Mouse (Mus musculus): ENCODE measurements around the gene Ugt1a1. TPM values are rescaled to one million over a fixed set of nuclear protein-coding genes. Genes with fewer than 3 reads are reported as not detected.
"Not testable (repeated sequence)": the region's sequence is repeated elsewhere in the genome, so short reads cannot be mapped to it uniquely, and the experiment has no call there.

The Ugt1a1 gene
- total RNA-seq, 2 experiments from 2014 or later: 40.3 to 102 TPM

GRCm38 (mm10) chr1:88218051-88218450 is 6.3 kb downstream of the Ugt1a1 start:
- DNase-seq: peak; percentile 11

GRCm38 (mm10) chr1:88218591-88218990 is 6.8 kb downstream of the Ugt1a1 start:
- DNase-seq: no peak

GRCm38 (mm10) chr1:88219054-88219453 is 7.3 kb downstream of the Ugt1a1 start:
- no peak for DNase-seq

GRCm38 (mm10) chr1:88220336-88220735 is 8.6 kb downstream of the Ugt1a1 start:
- no peak for DNase-seq

GRCm38 (mm10) chr1:88222216-88222615 is 10.5 kb downstream of the Ugt1a1 start:
- DNase-seq: no peak

- DNase-seq: not testable (repeated sequence)
Observed at GRCm38 (mm10) chr1:88223011-88223515, 11.3 kb downstream of the Ugt1a1 start.

- peak; percentile 34 for DNase-seq
Observed at GRCm38 (mm10) chr1:88223591-88223990, 11.8 kb downstream of the Ugt1a1 start.

- DNase-seq: peak; percentile 74
Observed at GRCm38 (mm10) chr1:88224029-88224776, 12.4 kb downstream of the Ugt1a1 start.

- DNase-seq: peak; percentile 7
Observed at GRCm38 (mm10) chr1:88225301-88225700, 13.5 kb downstream of the Ugt1a1 start.

GRCm38 (mm10) chr1:88225741-88226140 is 14.0 kb downstream of the Ugt1a1 start:
- DNase-seq: no peak

GRCm38 (mm10) chr1:88226670-88227379 is 15.1 kb downstream of the Ugt1a1 start, which contains the start of gene Mroh2a:
Gene Mroh2a (plus strand): TSS chr1:88226986.
- no peak for DNase-seq

GRCm38 (mm10) chr1:88227482-88227881 is 15.7 kb downstream of the Ugt1a1 start:
- no peak for DNase-seq

GRCm38 (mm10) chr1:88228121-88228520 is 16.4 kb downstream of the Ugt1a1 start:
- no peak for DNase-seq

- DNase-seq: no peak
Observed at GRCm38 (mm10) chr1:88229566-88229965, 17.8 kb downstream of the Ugt1a1 start.

GRCm38 (mm10) chr1:88229986-88230385 is 18.2 kb downstream of the Ugt1a1 start:
- DNase-seq: no peak

- DNase-seq: no peak
Observed at GRCm38 (mm10) chr1:88230421-88230820, 18.7 kb downstream of the Ugt1a1 start.

GRCm38 (mm10) chr1:88230981-88231802 is 19.4 kb downstream of the Ugt1a1 start:
- no peak for DNase-seq

- DNase-seq: no peak
Observed at GRCm38 (mm10) chr1:88231803-88232499, 20.2 kb downstream of the Ugt1a1 start.

- no peak for DNase-seq
Observed at GRCm38 (mm10) chr1:88232664-88233380, 21.1 kb downstream of the Ugt1a1 start.

GRCm38 (mm10) chr1:88233421-88234247 is 21.9 kb downstream of the Ugt1a1 start:
- no peak for DNase-seq

Data from adrenal gland, postnatal 10 days (tissue).